Mouse (Mus musculus) bone marrow, adult 2 months (tissue): Measurements from ENCODE around the gene Stx1a. TPM values are rescaled to one million over a fixed set of nuclear protein-coding genes. Genes with fewer than 3 reads are reported as not detected.

Experiments
- H3K27ac ChIP-seq: fragments of 200-500 bp; 2 replicates; pipeline ENCODE4 v1.5.1; 2012; ENCODE audit warnings: low read depth, mild to moderate bottlenecking, control low read depth, inconsistent platforms, low read length; ENCODE audit not compliant: control insufficient read depth, poor library complexity, insufficient read depth
- H3K4me1 ChIP-seq: fragments of 200-500 bp; 2 replicates; pipeline ENCODE4 v1.6.1; 2011; ENCODE audit warnings: low read length; ENCODE audit not compliant: control insufficient read depth, insufficient read depth
- H3K4me3 ChIP-seq: fragments of 200-500 bp; replicated peaks from 2 replicates; pipeline ENCODE3; 2011; ENCODE audit warnings: mild to moderate bottlenecking, low read depth, low read length, control low read depth; ENCODE audit not compliant: control insufficient read depth
- CTCF ChIP-seq: fragments of 200-500 bp; IDR thresholded peaks from 2 replicates; pipeline ENCODE4 v1.5.1; 2011; ENCODE audit warnings: low read length, control low read depth; ENCODE audit not compliant: control insufficient read depth, insufficient read depth
- POLR2A ChIP-seq: fragments of 200-500 bp; IDR thresholded peaks from 2 replicates; pipeline ENCODE4 v1.6.1; 2011; ENCODE audit warnings: low read depth, mild to moderate bottlenecking, control low read depth, low read length, borderline replicate concordance; ENCODE audit not compliant: control insufficient read depth
- WGBS: fragments of 180-500 bp; shearing (Covaris S2); methylation state at CpG from one replicate; pipeline ENCODE4 v1.1.7; 2018; 5-methylcytosine and 5-hydroxymethylcytosine counted together
- polyA plus RNA-seq: library from polyadenylated mRNA; stranded (reverse); fragments of >200 nt; gene quantifications from 2 replicates; pipeline ENCODE4 v1.2.4, GENCODE M21; 2011; ENCODE audit warnings: low replicate concordance; ENCODE audit not compliant: missing spikeins, insufficient read depth, insufficient read length

Gene Stx1a
- polyA plus RNA-seq, 1 experiment: 2.9 TPM

- TF ChIP-seq CTCF (no peak), POLR2A (no peak)
- no peak overlapping the region for H3K27ac ChIP-seq
- H3K4me1 ChIP-seq: no peaks in the 10 kb centered on the region
- no peak overlapping the region for H3K4me3 ChIP-seq
- WGBS: 42% methylated on average over 4 of the region's 4 CpGs
Measured at GRCm38 (mm10) chr5:135086871-135087270, 63.6 kb downstream of the Stx1a start.

- WGBS: 6% methylated on average over 39 of the region's 39 CpGs
- H3K27ac ChIP-seq: no peak within 1 kb of the TSS
- H3K4me3 ChIP-seq: no peak within 1 kb of the TSS
- TF ChIP-seq POLR2A: no peak
- no peak for TF ChIP-seq CTCF
- no peaks in the 10 kb centered on the region for H3K4me1 ChIP-seq
Measured at GRCm38 (mm10) chr5:135089653-135090052, 66.4 kb downstream of the Stx1a start, which contains the start of gene Mlxipl. Gene Mlxipl, plus strand, starts transcription at chr5:135089890.

Other genes with a start within 250 kb of the Stx1a start
- not detected in 2 replicates for gene Tmem270, start 116.7 kb upstream of the Stx1a start, polyA plus RNA-seq
- 224 and 283 TPM in 2 replicates for gene Cldn13, start 108.0 kb upstream of the Stx1a start, polyA plus RNA-seq
- 9.9 and 11.4 TPM in 2 replicates for gene Mettl27, start 91.1 kb upstream of the Stx1a start, polyA plus RNA-seq
- 11.1 TPM in 1 of 2 replicates, not detected in the other for gene Cldn4, start 76.5 kb upstream of the Stx1a start, polyA plus RNA-seq
- gene Cldn3, start 37.3 kb upstream of the Stx1a start, polyA plus RNA-seq: not detected in 2 replicates
- gene Abhd11, start 14.3 kb upstream of the Stx1a start, polyA plus RNA-seq: 27.7 and 39.7 TPM in 2 replicates
- gene Dnajc30, start 40.7 kb downstream of the Stx1a start, polyA plus RNA-seq: 16.0 and 18.8 TPM in 2 replicates
- 34.4 and 44.1 TPM in 2 replicates for gene Bud23, start 41.5 kb downstream of the Stx1a start, polyA plus RNA-seq
- gene Vps37d, start 54.8 kb downstream of the Stx1a start, polyA plus RNA-seq: 1.3 and 1.6 TPM in 2 replicates
- 4.1 and 4.6 TPM in 2 replicates for gene Mlxipl, start 66.4 kb downstream of the Stx1a start, polyA plus RNA-seq
- 3.5 and 7.8 TPM in 2 replicates for gene Tbl2, start 126.2 kb downstream of the Stx1a start, polyA plus RNA-seq
- gene Bcl7b, start 144.8 kb downstream of the Stx1a start, polyA plus RNA-seq: 30.7 and 40.7 TPM in 2 replicates
- gene Baz1b, start 163.8 kb downstream of the Stx1a start, polyA plus RNA-seq: 69.6 and 92.7 TPM in 2 replicates
- gene Fzd9, start 227.7 kb downstream of the Stx1a start, polyA plus RNA-seq: 2.0 TPM in 1 of 2 replicates, not detected in the other